Mouse (Mus musculus): ENCODE measurements at regions not wholly inside any gene's neighbourhood (a gene's known extent, or its start where the extent isn't known, plus 50 kb on each side); places are given as distances from the start of the nearest gene placed in this dataset.

- 11% methylated on average over 3 of the region's 3 CpGs for WGBS
- H3K27ac ChIP-seq (replicated peaks) = no peak overlapping the region
- no peak overlapping the region for H3K4me2 ChIP-seq (replicated peaks)
- no peak overlapping the region for H3K4me3 ChIP-seq
- no peaks in the 10 kb centered on the region for H3K4me1 ChIP-seq
- no peak for ATAC-seq (ENCODE audit: low FRiP score, low read depth)
- H3K9me3 ChIP-seq = no peaks in the 10 kb centered on the region
- H3K36me3 ChIP-seq = no peaks in the 10 kb centered on the region
- no peaks in the 10 kb centered on the region for H3K27me3 ChIP-seq
- H3K9ac ChIP-seq (replicated peaks) = no peak overlapping the region
Measured at GRCm38 (mm10) chr10:24357636-24358035, 134.3 kb downstream of the Moxd1 start.

- Histone ChIP-seq H3K27ac (replicated peaks) (no peak overlapping the region), H3K9me3 (no peaks in the 10 kb centered on the region), H3K4me3 (no peak overlapping the region), H3K9ac (replicated peaks) (no peak overlapping the region), H3K4me2 (replicated peaks) (no peak overlapping the region), H3K36me3 (no peaks in the 10 kb centered on the region), H3K27me3 (no peaks in the 10 kb centered on the region), H3K4me1 (no peaks in the 10 kb centered on the region)
- WGBS = 83% methylated on average over 3 of the region's 3 CpGs
- ATAC-seq (ENCODE audit: low FRiP score, low read depth) = no peak
Measured at GRCm38 (mm10) chr10:24361424-24361823, 138.1 kb downstream of the Moxd1 start.

GRCm38 (mm10) chr10:24365369-24365768 is 142.1 kb downstream of the Moxd1 start:
- no peak for ATAC-seq (ENCODE audit: low FRiP score, low read depth)
- no peak overlapping the region for H3K9ac ChIP-seq (replicated peaks)
- WGBS = 82% methylated on average over 5 of the region's 5 CpGs
- H3K27ac ChIP-seq (replicated peaks) = no peak overlapping the region
- no peaks in the 10 kb centered on the region for H3K9me3 ChIP-seq
- H3K27me3 ChIP-seq = no peaks in the 10 kb centered on the region
- no peaks in the 10 kb centered on the region for H3K36me3 ChIP-seq
- H3K4me3 ChIP-seq = no peak overlapping the region
- no peaks in the 10 kb centered on the region for H3K4me1 ChIP-seq
- H3K4me2 ChIP-seq (replicated peaks) = no peak overlapping the region

- no peak overlapping the region for H3K27ac ChIP-seq (replicated peaks)
- ATAC-seq (ENCODE audit: low FRiP score, low read depth) = no peak
- no peaks in the 10 kb centered on the region for H3K9me3 ChIP-seq
- no peak overlapping the region for H3K4me2 ChIP-seq (replicated peaks)
- WGBS = 71% methylated on average over 5 of the region's 5 CpGs
- H3K27me3 ChIP-seq = no peaks in the 10 kb centered on the region
- no peaks in the 10 kb centered on the region for H3K36me3 ChIP-seq
- H3K9ac ChIP-seq (replicated peaks) = no peak overlapping the region
- no peak overlapping the region for H3K4me3 ChIP-seq
- H3K4me1 ChIP-seq = no peaks in the 10 kb centered on the region
Measured at GRCm38 (mm10) chr10:24367010-24367409, 143.7 kb downstream of the Moxd1 start.

GRCm38 (mm10) chr10:24373957-24374356 is 150.6 kb downstream of the Moxd1 start:
- Histone ChIP-seq H3K9ac (replicated peaks) (no peak overlapping the region), H3K27ac (replicated peaks) (no peak overlapping the region), H3K27me3 (no peaks in the 10 kb centered on the region), H3K36me3 (no peaks in the 10 kb centered on the region), H3K4me2 (replicated peaks) (no peak overlapping the region), H3K9me3 (no peaks in the 10 kb centered on the region), H3K4me1 (no peaks in the 10 kb centered on the region), H3K4me3 (no peak overlapping the region)
- ATAC-seq (ENCODE audit: low FRiP score, low read depth) = no peak
- WGBS = 83% methylated on average over 6 of the region's 6 CpGs

- H3K4me1 ChIP-seq = no peaks in the 10 kb centered on the region
Measured at GRCm38 (mm10) chr10:24379291-24379690, 156.0 kb downstream of the Moxd1 start.

GRCm38 (mm10) chr10:24380478-24381273 is 157.4 kb downstream of the Moxd1 start:
- ATAC-seq (ENCODE audit: low FRiP score, low read depth) = no peak
- no peak overlapping the region for H3K4me2 ChIP-seq (replicated peaks)
- H3K36me3 ChIP-seq = no peaks in the 10 kb centered on the region
- no peaks in the 10 kb centered on the region for H3K27me3 ChIP-seq
- 88% methylated on average over 4 of the region's 4 CpGs for WGBS
- no peak overlapping the region for H3K9ac ChIP-seq (replicated peaks)
- no peak overlapping the region for H3K27ac ChIP-seq (replicated peaks)
- H3K4me1 ChIP-seq = no peaks in the 10 kb centered on the region
- no peaks in the 10 kb centered on the region for H3K9me3 ChIP-seq
- no peak overlapping the region for H3K4me3 ChIP-seq

More at GRCm38 (mm10) chr10:24379291-24379690, 156.0 kb downstream of the Moxd1 start:
- no peak overlapping the region for H3K4me3 ChIP-seq
- ATAC-seq (ENCODE audit: low FRiP score, low read depth) = no peak
- H3K9ac ChIP-seq (replicated peaks) = no peak overlapping the region
- H3K9me3 ChIP-seq = no peaks in the 10 kb centered on the region
- no peaks in the 10 kb centered on the region for H3K27me3 ChIP-seq
- WGBS = 88% methylated on average over 5 of the region's 5 CpGs
- H3K36me3 ChIP-seq = no peaks in the 10 kb centered on the region
- H3K4me2 ChIP-seq (replicated peaks) = no peak overlapping the region
- H3K27ac ChIP-seq (replicated peaks) = no peak overlapping the region

GRCm38 (mm10) chr10:24381917-24382316 is 158.6 kb downstream of the Moxd1 start:
- Histone ChIP-seq H3K27me3 (no peaks in the 10 kb centered on the region), H3K9ac (replicated peaks) (no peak overlapping the region), H3K4me1 (no peaks in the 10 kb centered on the region), H3K36me3 (no peaks in the 10 kb centered on the region), H3K9me3 (no peaks in the 10 kb centered on the region), H3K4me2 (replicated peaks) (no peak overlapping the region), H3K27ac (replicated peaks) (no peak overlapping the region), H3K4me3 (no peak overlapping the region)
- ATAC-seq (ENCODE audit: low FRiP score, low read depth) = 0 out of 2 replicates have a peak, but pooled peaks have one; percentile 58
- WGBS = 16% methylated on average over 4 of the region's 4 CpGs

GRCm38 (mm10) chr10:24384061-24384460 is 160.7 kb downstream of the Moxd1 start:
- Histone ChIP-seq H3K4me3 (no peak overlapping the region), H3K4me2 (replicated peaks) (no peak overlapping the region), H3K27me3 (no peaks in the 10 kb centered on the region), H3K4me1 (no peaks in the 10 kb centered on the region), H3K9me3 (no peaks in the 10 kb centered on the region), H3K27ac (replicated peaks) (no peak overlapping the region), H3K36me3 (no peaks in the 10 kb centered on the region), H3K9ac (replicated peaks) (no peak overlapping the region)
- 83% methylated on average over 2 of the region's 2 CpGs for WGBS
- no peak for ATAC-seq (ENCODE audit: low FRiP score, low read depth)

GRCm38 (mm10) chr10:24388229-24388628 is 164.9 kb downstream of the Moxd1 start:
- H3K4me3 ChIP-seq = no peak overlapping the region
- 69% methylated on average over 2 of the region's 2 CpGs for WGBS
- ATAC-seq (ENCODE audit: low FRiP score, low read depth) = no peak
- no peaks in the 10 kb centered on the region for H3K27me3 ChIP-seq
- no peaks in the 10 kb centered on the region for H3K9me3 ChIP-seq
- H3K27ac ChIP-seq (replicated peaks) = no peak overlapping the region
- H3K4me1 ChIP-seq = no peaks in the 10 kb centered on the region
- no peak overlapping the region for H3K4me2 ChIP-seq (replicated peaks)
- H3K36me3 ChIP-seq = no peaks in the 10 kb centered on the region
- no peak overlapping the region for H3K9ac ChIP-seq (replicated peaks)

- 80% methylated on average over 6 of the region's 6 CpGs for WGBS
- Histone ChIP-seq H3K27me3 (no peaks in the 10 kb centered on the region), H3K4me3 (no peak overlapping the region), H3K4me2 (replicated peaks) (no peak overlapping the region), H3K9ac (replicated peaks) (no peak overlapping the region), H3K36me3 (no peaks in the 10 kb centered on the region), H3K9me3 (no peaks in the 10 kb centered on the region), H3K4me1 (no peaks in the 10 kb centered on the region), H3K27ac (replicated peaks) (no peak overlapping the region)
- ATAC-seq (ENCODE audit: low FRiP score, low read depth) = no peak
Measured at GRCm38 (mm10) chr10:24391039-24391438, 167.7 kb downstream of the Moxd1 start.

GRCm38 (mm10) chr10:24392066-24392465 is 168.7 kb downstream of the Moxd1 start:
- no peak overlapping the region for H3K4me3 ChIP-seq
- no peak overlapping the region for H3K27ac ChIP-seq (replicated peaks)
- H3K9ac ChIP-seq (replicated peaks) = no peak overlapping the region
- no peaks in the 10 kb centered on the region for H3K4me1 ChIP-seq
- H3K4me2 ChIP-seq (replicated peaks) = no peak overlapping the region
- no peaks in the 10 kb centered on the region for H3K27me3 ChIP-seq
- WGBS = 87% methylated on average over 3 of the region's 3 CpGs
- H3K36me3 ChIP-seq = no peaks in the 10 kb centered on the region
- no peak for ATAC-seq (ENCODE audit: low FRiP score, low read depth)
- H3K9me3 ChIP-seq = no peaks in the 10 kb centered on the region

Data from midbrain, embryonic 12.5 days (tissue).